Mouse (Mus musculus) liver, postnatal 0 days (tissue): Measurements from ENCODE around the gene Amer2. TPM values are rescaled to one million over a fixed set of nuclear protein-coding genes. Genes with fewer than 3 reads are reported as not detected.

Source experiments
- ATAC-seq: fragments of 200-750 bp; cut with Nextera tagmentation; 2 replicates; pipeline ENCODE4 v1.8.0; 2017; ENCODE audit warnings: mild to moderate bottlenecking, moderate library complexity
- DNase-seq: peaks from one replicate; pipeline ENCODE4 v3.0.0-alpha.2; 2016
- H3K27ac ChIP-seq: fragments of 300-500 bp; sonication (generic); 2 replicates; pipeline ENCODE4 v1.5.1; 2014; ENCODE audit warnings: antibody characterized with exemption, moderate library complexity, mild to moderate bottlenecking, low read depth
- H3K27me3 ChIP-seq: fragments of 300-500 bp; sonication (generic); 2 replicates; pipeline ENCODE4 v1.6.1; 2014; ENCODE audit warnings: low read length, control low read depth, mixed read lengths; ENCODE audit not compliant: insufficient read depth
- H3K36me3 ChIP-seq: fragments of 300-500 bp; sonication (generic); replicated peaks from 2 replicates; pipeline ENCODE4 v1.6.1; 2014; ENCODE audit warnings: mild to moderate bottlenecking, control low read depth, low read length, moderate library complexity, mixed read lengths; ENCODE audit not compliant: insufficient read depth
- H3K4me1 ChIP-seq: fragments of 300-500 bp; sonication (generic); 2 replicates; pipeline ENCODE4 v1.6.1; 2014; ENCODE audit warnings: antibody characterized with exemption, mild to moderate bottlenecking, control low read depth; ENCODE audit not compliant: insufficient read depth
- H3K4me2 ChIP-seq: fragments of 300-500 bp; sonication (generic); 2 replicates; pipeline ENCODE4 v1.6.1; 2014; ENCODE audit warnings: low read depth, mild to moderate bottlenecking, low read length, moderate library complexity, mixed read lengths
- H3K4me3 ChIP-seq: fragments of 300-500 bp; sonication (generic); 2 replicates; pipeline ENCODE4 v1.5.1; 2014; ENCODE audit warnings: low read depth, low read length
- H3K9ac ChIP-seq: fragments of 300-500 bp; sonication (generic); replicated peaks from 2 replicates; pipeline ENCODE4 v1.6.1; 2014; ENCODE audit warnings: mild to moderate bottlenecking, moderate library complexity
- H3K9me3 ChIP-seq: fragments of 300-500 bp; sonication (generic); 2 replicates; pipeline ENCODE4 v1.6.1; 2016; ENCODE audit warnings: mild to moderate bottlenecking, control low read depth, low read length, mixed read lengths
- CTCF ChIP-seq: sonication (generic); IDR thresholded peaks from 2 replicates; pipeline ENCODE4 v1.5.1; 2016; ENCODE audit warnings: antibody characterized with exemption, low read depth
- EP300 ChIP-seq: IDR thresholded peaks from 2 replicates; pipeline ENCODE4 v1.6.1; 2016; ENCODE audit warnings: antibody characterized with exemption, low read depth, mild to moderate bottlenecking
- WGBS: fragments of 180-500 bp; shearing (Covaris S2); extraction: QIAGEN DNeasy Blood & Tissue Kit; methylation state at CpG from one replicate; pipeline ENCODE4 v1.1.7; 2014; ENCODE audit not compliant: insufficient replicate concordance; 5-methylcytosine and 5-hydroxymethylcytosine counted together
- polyA plus RNA-seq: library from polyadenylated mRNA; unstranded; fragments of >200 nt; fragmentation: Nextera tagmentation; extraction: Ambion mirVana; gene quantifications from 2 replicates; pipeline ENCODE4 v1.2.1, GENCODE M21; 2015

The Amer2 gene
- polyA plus RNA-seq, 1 experiment from 2014 or later: 1.0 TPM

GRCm38 (mm10) chr14:60431515-60431914 lies 58.5 kb downstream of the Amer2 start:
- Histone ChIP-seq H3K4me1 (0 out of 2 replicates have a peak, but pooled peaks cover 3% of the 10 kb centered on the region), H3K9ac (no peak overlapping the region), H3K4me3 (no peak overlapping the region), H3K36me3 (no peaks in the 10 kb centered on the region), H3K9me3 (no peaks in the 10 kb centered on the region), H3K27ac (no peak overlapping the region), H3K27me3 (no peaks in the 10 kb centered on the region), H3K4me2 (no peak overlapping the region)
- WGBS: 57% methylated on average over 5 of the region's 5 CpGs
- TF ChIP-seq EP300: no peak
- no peak for TF ChIP-seq CTCF
- DNase-seq (no peak), ATAC-seq (no peak)

- Histone ChIP-seq H3K9me3 (no peaks in the 10 kb centered on the region), H3K4me2 (no peak overlapping the region), H3K4me1 (0 out of 2 replicates have a peak, but pooled peaks cover 5% of the 10 kb centered on the region), H3K27me3 (no peaks in the 10 kb centered on the region), H3K4me3 (no peak overlapping the region), H3K9ac (no peak overlapping the region), H3K27ac (no peak overlapping the region), H3K36me3 (no peaks in the 10 kb centered on the region)
- 83% methylated on average over 2 of the region's 2 CpGs for WGBS
- TF ChIP-seq CTCF (no peak), EP300 (no peak)
- ATAC-seq (no peak), DNase-seq (no peak)
Measured at GRCm38 (mm10) chr14:60432136-60432535, 59.1 kb downstream of the Amer2 start.

GRCm38 (mm10) chr14:60435515-60435914 lies 62.5 kb downstream of the Amer2 start:
- Histone ChIP-seq H3K27ac (no peak overlapping the region), H3K36me3 (no peaks in the 10 kb centered on the region), H3K9me3 (no peaks in the 10 kb centered on the region), H3K4me2 (no peak overlapping the region), H3K4me3 (no peak overlapping the region), H3K9ac (no peak overlapping the region), H3K27me3 (no peaks in the 10 kb centered on the region), H3K4me1 (0 out of 2 replicates have a peak, but pooled peaks cover 5% of the 10 kb centered on the region)
- no peak for ATAC-seq
- TF ChIP-seq CTCF (peak; percentile 57), EP300 (no peak)
- DNase-seq: no peak
- 65% methylated on average over 4 of the region's 4 CpGs for WGBS

- no peak overlapping the region for H3K27ac ChIP-seq
- TF ChIP-seq EP300 (no peak), CTCF (0 out of 2 replicates have a peak, but pooled peaks have one; percentile 7)
Measured at GRCm38 (mm10) chr14:60436364-60436763, 63.3 kb downstream of the Amer2 start.

More at GRCm38 (mm10) chr14:60436364-60436763, 63.3 kb downstream of the Amer2 start:
- H3K4me3 ChIP-seq: no peak overlapping the region
- no peaks in the 10 kb centered on the region for H3K27me3 ChIP-seq
- no peak overlapping the region for H3K9ac ChIP-seq
- H3K36me3 ChIP-seq: no peaks in the 10 kb centered on the region
- DNase-seq: no peak
- H3K4me1 ChIP-seq: 0 out of 2 replicates have a peak, but pooled peaks cover 5% of the 10 kb centered on the region
- ATAC-seq: peak; percentile 82
- H3K4me2 ChIP-seq: no peak overlapping the region
- H3K9me3 ChIP-seq: no peaks in the 10 kb centered on the region

Other genes starting within 250 kb of the Amer2 start
- 5.6 and 7.5 TPM in 2 replicates for gene Atp8a2, start 176.1 kb upstream of the Amer2 start, polyA plus RNA-seq
- not detected in 2 replicates for gene Nupl1, start 121.8 kb upstream of the Amer2 start, polyA plus RNA-seq
- 10.8 and 13.2 TPM in 2 replicates for gene Gm49336, start 121.8 kb upstream of the Amer2 start, polyA plus RNA-seq
- 8.8 and 9.4 TPM in 2 replicates for gene Mtmr6, start 108.0 kb upstream of the Amer2 start, polyA plus RNA-seq